Mouse (Mus musculus): ENCODE data around the gene Gchfr. TPM values are rescaled to one million over a fixed set of nuclear protein-coding genes. Genes with fewer than 3 reads are reported as not detected.
A peak's percentile ranks its signal among the peaks of the same experiment; 100 is the strongest.

Gchfr gene
- total RNA-seq, 2 experiments from 2014 or later: 4.3 TPM; not detected in 1

- ATAC-seq (replicated peaks; ENCODE audit: poor library complexity): peak; percentile 60
These were observed 5.4 kb downstream of the Gchfr start for GRCm38 (mm10) chr2:119172862-119173576.

DNA sequence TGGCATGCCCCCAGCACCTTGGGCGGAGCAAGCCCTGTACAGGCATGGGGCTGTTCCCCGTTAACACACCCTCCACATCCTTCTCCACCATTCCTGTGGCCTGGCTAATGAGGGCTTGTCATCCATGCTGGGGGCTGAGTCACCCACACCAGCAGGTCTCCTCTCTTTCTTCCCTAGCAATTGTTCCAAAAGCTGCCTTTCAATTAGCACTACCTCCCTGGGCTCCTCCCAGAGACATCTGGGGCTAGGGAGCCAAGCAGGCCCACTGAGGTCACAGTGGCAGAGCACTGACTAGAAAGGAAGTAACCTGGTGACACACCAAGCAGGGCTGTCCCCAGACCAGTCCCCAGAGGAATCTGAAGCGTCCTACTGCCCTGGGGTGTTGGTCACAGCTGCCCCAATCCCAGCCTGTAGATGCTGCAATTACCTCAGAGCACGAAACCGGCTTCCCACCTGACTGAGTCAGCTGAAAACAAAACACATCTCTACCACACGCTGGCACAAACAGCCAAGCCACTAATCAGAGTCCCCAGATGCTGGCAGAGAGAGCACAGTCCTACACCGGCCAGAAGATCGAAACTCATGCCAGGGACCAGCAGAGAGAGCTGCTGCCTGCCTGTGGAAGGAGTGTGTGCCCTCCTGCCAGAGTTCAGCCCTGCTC, 6.5 kb downstream of the Gchfr start, which contains the start of gene Gm14137:
Gm14137 (plus strand) TSS at position 519 of the 661 bp plus-strand sequence.
- peak; percentile 45 for ATAC-seq (replicated peaks; ENCODE audit: poor library complexity)

- ATAC-seq (replicated peaks; ENCODE audit: poor library complexity): no peak
These were observed 7.3 kb downstream of the Gchfr start for GRCm38 (mm10) chr2:119174866-119175265.

GRCm38 (mm10) chr2:119175614-119176013, 8.0 kb downstream of the Gchfr start:
- no peak for ATAC-seq (replicated peaks; ENCODE audit: poor library complexity)

DNA sequence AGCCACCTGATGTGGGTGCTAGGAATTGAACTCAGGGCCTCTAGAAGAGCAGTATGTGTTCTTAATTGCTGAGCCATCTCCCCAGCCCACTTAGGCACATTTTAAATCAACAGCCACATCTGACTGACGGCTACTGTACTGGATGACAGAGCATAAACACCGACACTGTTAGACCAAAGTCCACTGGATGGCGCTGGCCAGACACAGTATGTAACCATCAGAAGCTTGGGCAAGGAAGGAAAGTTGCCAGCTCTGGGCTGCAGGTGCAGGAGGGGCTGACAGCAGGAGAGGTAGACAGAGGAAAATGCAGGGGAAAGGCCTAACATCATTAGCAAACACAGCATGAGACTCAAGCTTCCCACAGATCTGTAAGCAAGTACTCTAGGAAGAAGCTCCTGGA, 9.2 kb downstream of the Gchfr start:
- no peak for ATAC-seq (replicated peaks; ENCODE audit: poor library complexity)

DNA sequence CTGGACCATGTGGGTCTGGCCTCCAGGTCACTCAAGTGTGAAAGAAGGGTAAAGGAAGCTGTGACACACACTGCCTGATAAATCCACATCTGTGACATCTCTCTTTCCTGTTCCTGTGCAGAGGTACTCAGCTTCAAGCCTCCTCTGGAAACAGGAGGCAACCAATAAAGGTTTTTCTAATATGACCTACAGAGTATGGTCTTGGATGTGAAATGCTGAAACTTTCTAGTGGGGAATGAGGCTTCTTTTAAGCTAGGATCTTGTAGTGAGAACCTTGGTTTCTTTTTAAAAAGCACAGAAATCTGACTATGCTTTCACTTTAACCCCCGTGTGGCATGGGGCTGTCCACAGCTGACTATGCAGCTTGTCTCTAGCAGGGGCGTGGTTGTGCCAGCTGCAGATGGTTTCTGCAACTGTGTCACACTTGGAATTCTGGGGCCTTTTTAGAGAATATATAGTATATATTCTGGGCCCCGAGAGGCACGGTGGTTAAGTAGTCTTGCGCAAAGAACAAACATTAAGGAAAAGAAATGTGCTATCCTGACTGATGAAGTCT, 9.9 kb downstream of the Gchfr start:
- no peak for ATAC-seq (replicated peaks; ENCODE audit: poor library complexity)

GRCm38 (mm10) chr2:119182914-119183313, 15.3 kb downstream of the Gchfr start:
- no peak; the same call in 1 of the 2 replicates for ATAC-seq (replicated peaks; ENCODE audit: poor library complexity)

DNA sequence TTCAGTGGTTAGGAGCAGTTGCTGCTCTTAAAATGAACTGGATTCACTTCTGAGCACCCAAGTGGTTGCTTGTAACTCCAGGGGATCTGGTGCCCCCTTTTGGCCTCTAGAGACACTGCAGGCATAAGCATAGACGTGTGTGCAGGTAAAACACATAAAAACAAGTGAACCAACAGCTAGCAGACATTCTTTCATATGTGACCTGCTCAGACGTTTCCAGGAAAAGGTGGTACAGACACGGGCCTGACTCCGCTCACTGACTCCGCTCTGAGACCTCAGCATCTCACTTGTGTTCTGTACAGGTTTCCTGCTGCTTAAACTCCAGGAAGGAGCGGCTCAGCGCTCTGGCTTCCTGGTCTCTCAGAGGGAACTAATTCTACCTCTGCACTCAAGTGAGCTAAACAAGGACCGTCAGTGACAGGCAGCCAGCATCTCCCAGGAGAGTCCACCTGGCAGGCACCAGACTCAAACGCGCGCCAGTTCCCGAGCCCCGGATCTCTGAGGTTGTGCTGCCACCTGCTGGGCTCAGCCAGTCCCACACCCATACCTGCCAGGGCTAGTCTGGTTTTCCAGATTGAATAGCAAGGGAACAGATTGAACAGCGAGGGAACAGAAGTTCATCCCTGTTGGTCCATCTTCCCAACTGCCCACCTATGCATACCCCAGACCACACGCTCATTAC, 21.6 kb downstream of the Gchfr start:
- peak; percentile 98 for ATAC-seq (replicated peaks; ENCODE audit: poor library complexity)

DNA sequence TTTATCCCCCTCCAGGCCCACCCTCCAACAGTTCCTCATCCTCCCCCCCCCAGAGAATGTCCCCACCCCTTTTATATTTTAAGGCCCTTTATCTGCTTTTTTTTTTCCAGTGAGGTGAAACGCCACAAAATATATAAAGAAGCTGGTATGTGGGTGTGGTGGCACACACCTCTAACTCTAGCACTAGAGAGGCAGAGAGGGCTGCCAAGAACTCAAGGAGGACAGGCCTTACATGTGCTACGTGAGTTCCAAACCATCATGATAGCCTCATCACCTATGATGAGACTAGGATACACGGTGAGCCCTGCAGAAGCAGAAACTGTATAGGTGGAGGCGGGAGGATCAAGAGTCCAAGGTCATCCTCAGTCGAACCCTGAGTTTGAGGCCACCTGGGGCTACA, 23.4 kb downstream of the Gchfr start:
- ATAC-seq (replicated peaks; ENCODE audit: poor library complexity): no peak

- ATAC-seq (replicated peaks; ENCODE audit: poor library complexity): no peak
These were observed 26.6 kb downstream of the Gchfr start for GRCm38 (mm10) chr2:119194140-119194539.

GRCm38 (mm10) chr2:119196316-119197108, 28.9 kb downstream of the Gchfr start:
- ATAC-seq (replicated peaks; ENCODE audit: poor library complexity): no peak

- no peak for ATAC-seq (replicated peaks; ENCODE audit: poor library complexity)
These were observed 29.9 kb downstream of the Gchfr start for GRCm38 (mm10) chr2:119197493-119197892.

- ATAC-seq (replicated peaks; ENCODE audit: poor library complexity): no peak
These were observed 30.5 kb downstream of the Gchfr start for GRCm38 (mm10) chr2:119198049-119198448.

DNA sequence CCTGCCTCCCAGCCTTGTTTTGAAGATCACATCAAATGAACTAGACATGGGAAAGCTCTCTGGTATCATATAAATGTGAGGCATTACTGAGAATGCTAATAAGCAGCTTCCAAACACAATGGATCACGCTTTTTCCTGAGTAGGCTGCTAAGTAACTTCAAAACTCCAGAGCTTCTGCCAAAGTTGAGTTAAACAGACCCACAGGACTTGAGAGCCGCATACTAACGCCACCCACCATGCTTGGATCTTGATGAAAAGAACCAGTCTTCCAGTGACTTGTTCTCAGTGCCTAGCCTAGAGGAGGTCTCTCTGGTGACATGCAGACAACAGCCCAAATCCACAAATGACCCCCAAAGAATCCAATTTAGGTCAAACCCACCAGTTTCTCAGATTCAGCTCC, 31.4 kb downstream of the Gchfr start:
- ATAC-seq (replicated peaks; ENCODE audit: poor library complexity): no peak

GRCm38 (mm10) chr2:119202914-119203453, 35.4 kb downstream of the Gchfr start:
- ATAC-seq (replicated peaks; ENCODE audit: poor library complexity): no peak

GRCm38 (mm10) chr2:119203871-119204460, 36.4 kb downstream of the Gchfr start:
- ATAC-seq (replicated peaks; ENCODE audit: poor library complexity): no peak

DNA sequence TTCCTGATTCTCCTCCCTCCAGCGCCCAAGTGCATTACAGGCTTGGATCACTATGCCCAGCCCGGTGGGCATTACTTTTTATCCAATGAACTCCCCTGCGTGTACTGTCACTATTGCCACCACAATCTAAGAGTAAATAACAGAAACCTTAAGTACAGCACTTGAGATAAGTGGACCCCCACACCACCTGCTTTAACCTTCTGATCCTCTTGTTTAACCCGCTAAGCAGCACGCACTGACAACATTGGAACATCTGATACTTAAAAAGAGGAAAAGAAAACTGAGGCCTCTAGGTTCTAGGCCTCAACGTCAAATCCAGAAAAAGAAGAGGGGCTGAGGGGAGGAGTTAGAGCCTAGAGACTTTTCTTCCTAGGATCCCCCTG, 40.4 kb downstream of the Gchfr start:
- peak; percentile 7 for ATAC-seq (replicated peaks; ENCODE audit: poor library complexity)

GRCm38 (mm10) chr2:119208344-119209175, 41.0 kb downstream of the Gchfr start, which contains the start of the genes Zfyve19 and Dnajc17:
TSS of gene Zfyve19 (plus strand) at chr2:119208617.
TSS of gene Dnajc17 (minus strand) at chr2:119208795.
- peak; percentile 92 for ATAC-seq (replicated peaks; ENCODE audit: poor library complexity)

GRCm38 (mm10) chr2:119209176-119209507, 41.6 kb downstream of the Gchfr start:
- ATAC-seq (replicated peaks; ENCODE audit: poor library complexity): no peak; the same call in 1 of the 2 replicates

Data from megakaryocyte progenitor cell, adult 5-6 weeks (primary cell).